Mouse (Mus musculus) embryonic facial prominence, embryonic 12.5 days (tissue): ENCODE measurements around the gene Rsu1. TPM values are rescaled to one million over a fixed set of nuclear protein-coding genes. Genes with fewer than 3 reads are reported as not detected.

Experiments used
- ATAC-seq: fragments of 200-750 bp; cut with Nextera tagmentation; 2 replicates; pipeline ENCODE4 v1.8.0; 2017; ENCODE audit not compliant: insufficient number of reproducible peaks, insufficient read depth, low FRiP score, low TSS enrichment
- H3K27ac ChIP-seq: fragments of 300-500 bp; sonication (generic); 2 replicates; pipeline ENCODE4 v1.5.1; 2016; ENCODE audit warnings: mild to moderate bottlenecking
- H3K27me3 ChIP-seq: fragments of 300-500 bp; sonication (generic); 2 replicates; pipeline ENCODE4 v1.6.1; 2016; ENCODE audit warnings: mild to moderate bottlenecking, moderate library complexity
- H3K36me3 ChIP-seq: fragments of 300-500 bp; sonication (generic); 2 replicates; pipeline ENCODE4 v1.6.1; 2016; ENCODE audit warnings: mild to moderate bottlenecking
- H3K4me1 ChIP-seq: fragments of 300-500 bp; sonication (generic); 2 replicates; pipeline ENCODE4 v1.6.1; 2016
- H3K4me2 ChIP-seq: fragments of 300-500 bp; sonication (generic); replicated peaks from 2 replicates; pipeline ENCODE4 v1.6.1; 2016; ENCODE audit warnings: mild to moderate bottlenecking, moderate library complexity
- H3K4me3 ChIP-seq: fragments of 300-500 bp; sonication (generic); 2 replicates; pipeline ENCODE4 v1.5.1; 2016; ENCODE audit warnings: mild to moderate bottlenecking
- H3K9ac ChIP-seq: fragments of 300-500 bp; sonication (generic); 2 replicates; pipeline ENCODE4 v1.6.1; 2016; ENCODE audit warnings: mild to moderate bottlenecking, moderate library complexity
- H3K9me3 ChIP-seq: fragments of 300-500 bp; sonication (generic); 2 replicates; pipeline ENCODE4 v1.6.1; 2016; ENCODE audit warnings: mild to moderate bottlenecking, moderate library complexity
- WGBS: fragments of 180-500 bp; shearing (Covaris S2); methylation state at CpG from one replicate; pipeline ENCODE4 v1.1.7; 2016; 5-methylcytosine and 5-hydroxymethylcytosine counted together
- polyA plus RNA-seq: library from polyadenylated mRNA; unstranded; fragments of >200 nt; fragmentation: Nextera tagmentation; extraction: Ambion mirVana; gene quantifications from 2 replicates; pipeline ENCODE4 v1.2.1, GENCODE M21; 2016

The Rsu1 gene
- polyA plus RNA-seq, 1 experiment from 2014 or later, result 119 TPM

GRCm38 (mm10) chr2:13134890-13135289, 136.3 kb downstream of the Rsu1 start:
- 78% methylated on average over 2 of the region's 2 CpGs for WGBS
- no peaks in the 10 kb centered on the region for H3K9me3 ChIP-seq
- ATAC-seq, result no peak
- H3K4me2 ChIP-seq, result no peak overlapping the region
- H3K4me3 ChIP-seq, result no peak overlapping the region
- H3K27me3 ChIP-seq, result no peaks in the 10 kb centered on the region
- no peak overlapping the region for H3K9ac ChIP-seq
- H3K36me3 ChIP-seq, result no peaks in the 10 kb centered on the region
- no peaks in the 10 kb centered on the region for H3K4me1 ChIP-seq
- no peak overlapping the region for H3K27ac ChIP-seq

GRCm38 (mm10) chr2:13132841-13133240, 138.4 kb downstream of the Rsu1 start:
- no peak overlapping the region for H3K4me2 ChIP-seq
- H3K4me1 ChIP-seq, result no peaks in the 10 kb centered on the region
- no peaks in the 10 kb centered on the region for H3K9me3 ChIP-seq
- H3K4me3 ChIP-seq, result no peak overlapping the region
- no peak for ATAC-seq
- no peak overlapping the region for H3K9ac ChIP-seq
- no peaks in the 10 kb centered on the region for H3K27me3 ChIP-seq
- no peak overlapping the region for H3K27ac ChIP-seq
- 85% methylated on average over 8 of the region's 8 CpGs for WGBS
- H3K36me3 ChIP-seq, result no peaks in the 10 kb centered on the region

- Histone ChIP-seq H3K27me3 (no peaks in the 10 kb centered on the region), H3K4me2 (no peak overlapping the region), H3K27ac (no peak overlapping the region), H3K36me3 (no peaks in the 10 kb centered on the region), H3K4me3 (no peak overlapping the region), H3K9me3 (no peaks in the 10 kb centered on the region), H3K9ac (no peak overlapping the region), H3K4me1 (no peaks in the 10 kb centered on the region)
- no peak for ATAC-seq
- 81% methylated on average over 8 of the region's 8 CpGs for WGBS
These were observed 138.8 kb downstream of the Rsu1 start for GRCm38 (mm10) chr2:13132406-13132805.

DNA sequence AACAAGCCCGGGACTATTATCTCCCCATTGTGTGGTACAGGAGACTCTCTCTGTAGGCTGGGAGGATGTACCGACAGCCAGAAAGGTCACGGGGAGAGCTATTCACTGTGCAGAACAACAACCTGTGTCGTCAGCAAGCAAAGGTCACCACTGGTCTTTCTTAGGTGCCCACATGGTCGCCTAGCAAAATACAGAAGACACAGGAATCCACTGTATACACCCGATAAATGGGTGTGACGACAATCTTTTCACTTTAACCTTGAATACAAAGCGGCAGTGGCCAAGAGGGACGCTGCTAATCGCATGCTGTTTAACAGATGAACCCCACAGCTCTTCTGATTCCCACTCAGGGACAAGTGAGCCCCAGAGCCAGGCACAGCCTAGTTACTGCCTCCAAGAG, 141.4 kb downstream of the Rsu1 start:
- no peak overlapping the region for H3K27ac ChIP-seq
- H3K4me2 ChIP-seq, result no peak overlapping the region
- no peaks in the 10 kb centered on the region for H3K9me3 ChIP-seq
- no peak for ATAC-seq
- H3K4me3 ChIP-seq, result no peak overlapping the region
- no peak overlapping the region for H3K9ac ChIP-seq
- no peaks in the 10 kb centered on the region for H3K27me3 ChIP-seq
- H3K36me3 ChIP-seq, result no peaks in the 10 kb centered on the region
- WGBS, result 79% methylated on average over 10 of the region's 10 CpGs
- no peaks in the 10 kb centered on the region for H3K4me1 ChIP-seq

- ATAC-seq, result no peak
- no peak overlapping the region for H3K9ac ChIP-seq
- H3K4me2 ChIP-seq, result no peak overlapping the region
- no peaks in the 10 kb centered on the region for H3K36me3 ChIP-seq
- no peak overlapping the region for H3K4me3 ChIP-seq
- no peaks in the 10 kb centered on the region for H3K27me3 ChIP-seq
- H3K4me1 ChIP-seq, result no peaks in the 10 kb centered on the region
- WGBS, result 72% methylated on average over 10 of the region's 10 CpGs
- H3K9me3 ChIP-seq, result no peaks in the 10 kb centered on the region
- no peak overlapping the region for H3K27ac ChIP-seq
These were observed 141.9 kb downstream of the Rsu1 start for GRCm38 (mm10) chr2:13129337-13129736.

DNA sequence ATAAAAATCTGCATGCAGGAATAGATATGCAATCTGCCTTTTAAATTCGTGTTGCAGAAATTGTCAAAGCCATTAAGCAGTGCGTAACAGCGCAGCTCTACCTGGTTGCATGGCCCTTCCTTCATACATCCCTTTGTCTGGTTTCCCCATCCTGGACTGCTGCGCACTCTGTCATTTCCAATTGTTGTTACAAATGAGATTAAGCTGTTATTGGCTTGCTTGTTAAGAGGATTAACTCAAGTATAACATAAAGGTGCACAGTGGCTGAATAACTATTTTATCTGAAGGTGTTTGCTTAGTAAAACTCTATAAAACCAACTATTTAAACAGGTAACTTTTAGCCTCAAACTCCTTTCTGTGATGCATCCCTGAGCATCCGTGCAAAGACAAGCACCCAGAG, 150.8 kb downstream of the Rsu1 start:
- no peak overlapping the region for H3K4me3 ChIP-seq
- WGBS, result 85% methylated on average over 5 of the region's 5 CpGs
- no peaks in the 10 kb centered on the region for H3K36me3 ChIP-seq
- no peak overlapping the region for H3K9ac ChIP-seq
- H3K9me3 ChIP-seq, result no peaks in the 10 kb centered on the region
- H3K27me3 ChIP-seq, result no peaks in the 10 kb centered on the region
- no peak overlapping the region for H3K4me2 ChIP-seq
- no peaks in the 10 kb centered on the region for H3K4me1 ChIP-seq
- ATAC-seq, result no peak
- H3K27ac ChIP-seq, result no peak overlapping the region

DNA sequence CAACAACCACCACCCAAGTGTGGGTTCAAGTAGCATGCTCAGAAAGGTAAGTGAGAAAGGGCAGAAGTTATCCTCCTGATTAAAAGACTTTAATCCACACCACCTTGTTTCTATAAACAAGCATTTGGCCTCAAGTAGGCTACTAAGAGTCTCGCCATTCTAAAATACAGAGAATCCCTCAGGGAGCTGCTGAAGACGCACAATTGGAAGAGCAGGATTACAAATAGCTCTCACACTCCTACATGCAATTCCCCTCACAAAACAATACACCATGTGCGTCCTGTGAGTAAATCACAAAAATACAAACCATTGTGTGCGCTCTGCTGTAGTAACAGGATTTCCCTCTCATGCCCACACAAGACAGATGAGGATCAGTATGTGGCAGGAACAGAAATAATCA, 153.3 kb downstream of the Rsu1 start:
- no peak overlapping the region for H3K27ac ChIP-seq
- H3K9ac ChIP-seq, result no peak overlapping the region
- H3K36me3 ChIP-seq, result no peaks in the 10 kb centered on the region
- WGBS, result 75% methylated on average over 4 of the region's 4 CpGs
- no peaks in the 10 kb centered on the region for H3K4me1 ChIP-seq
- no peaks in the 10 kb centered on the region for H3K9me3 ChIP-seq
- no peak overlapping the region for H3K4me2 ChIP-seq
- no peaks in the 10 kb centered on the region for H3K27me3 ChIP-seq
- H3K4me3 ChIP-seq, result no peak overlapping the region
- no peak for ATAC-seq

GRCm38 (mm10) chr2:13106531-13106930, 164.7 kb downstream of the Rsu1 start:
- 0 out of 2 replicates have a peak, but pooled peaks cover 5% of the 10 kb centered on the region for H3K4me1 ChIP-seq
- H3K9me3 ChIP-seq, result no peaks in the 10 kb centered on the region
- 20% methylated on average over 4 of the region's 4 CpGs for WGBS
- H3K27me3 ChIP-seq, result no peaks in the 10 kb centered on the region
- no peak overlapping the region for H3K27ac ChIP-seq
- no peak overlapping the region for H3K9ac ChIP-seq
- no peaks in the 10 kb centered on the region for H3K36me3 ChIP-seq
- no peak for ATAC-seq
- no peak overlapping the region for H3K4me2 ChIP-seq
- H3K4me3 ChIP-seq, result no peak overlapping the region

DNA sequence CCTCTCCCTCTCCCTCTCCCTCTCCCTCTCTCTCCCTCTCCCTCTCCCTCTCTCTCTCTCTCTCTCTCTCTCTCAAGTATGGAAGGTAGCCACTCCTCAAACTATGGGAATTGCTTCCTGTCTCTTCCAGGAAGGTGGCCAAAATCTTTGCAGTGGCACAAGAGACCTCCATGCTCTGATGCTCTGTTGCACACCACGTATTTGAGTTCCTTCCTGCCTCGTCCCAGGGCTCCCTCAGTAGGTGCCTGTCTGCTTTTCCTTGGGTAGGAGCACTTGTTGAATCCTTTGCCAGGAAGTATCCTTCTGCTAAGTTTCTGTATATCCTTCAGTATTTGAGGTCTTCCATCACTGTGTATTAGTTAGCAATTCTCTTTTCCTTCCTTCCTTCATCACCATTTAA, 166.8 kb downstream of the Rsu1 start:
- ATAC-seq, result no peak
- H3K4me2 ChIP-seq, result no peak overlapping the region
- H3K9me3 ChIP-seq, result no peaks in the 10 kb centered on the region
- H3K9ac ChIP-seq, result no peak overlapping the region
- no peak overlapping the region for H3K27ac ChIP-seq
- WGBS, result 44% methylated on average over 2 of the region's 2 CpGs
- no peaks in the 10 kb centered on the region for H3K27me3 ChIP-seq
- 0 out of 2 replicates have a peak, but pooled peaks cover 5% of the 10 kb centered on the region for H3K4me1 ChIP-seq
- no peaks in the 10 kb centered on the region for H3K36me3 ChIP-seq
- no peak overlapping the region for H3K4me3 ChIP-seq

DNA sequence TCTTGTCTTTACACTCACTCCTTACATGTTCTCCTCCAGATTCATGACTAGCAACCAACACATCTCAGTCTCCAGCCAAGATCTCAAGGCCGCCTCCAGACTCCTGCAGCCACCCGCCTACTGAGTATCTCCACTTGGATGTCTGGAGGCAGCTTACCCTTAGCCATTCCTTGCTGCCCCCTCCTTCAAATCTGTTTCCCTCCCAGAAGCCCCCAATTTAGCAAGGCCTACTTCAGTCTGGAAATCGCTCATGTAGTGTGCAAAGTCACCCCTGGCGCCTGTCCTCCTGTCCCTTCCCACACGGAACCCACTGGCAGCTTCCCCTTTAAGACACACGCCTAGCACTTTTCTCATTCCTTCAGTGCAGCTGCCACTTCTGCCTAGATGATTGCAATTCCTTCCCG, 167.4 kb downstream of the Rsu1 start:
- Histone ChIP-seq H3K4me2 (no peak overlapping the region), H3K4me1 (0 out of 2 replicates have a peak, but pooled peaks cover 5% of the 10 kb centered on the region), H3K27ac (no peak overlapping the region), H3K27me3 (no peaks in the 10 kb centered on the region), H3K36me3 (no peaks in the 10 kb centered on the region), H3K9ac (no peak overlapping the region), H3K4me3 (no peak overlapping the region), H3K9me3 (no peaks in the 10 kb centered on the region)
- no peak for ATAC-seq
- WGBS, result 70% methylated on average over 7 of the region's 7 CpGs

GRCm38 (mm10) chr2:13094045-13094444, 177.2 kb downstream of the Rsu1 start:
- no peaks in the 10 kb centered on the region for H3K27me3 ChIP-seq
- ATAC-seq, result no peak
- WGBS, result 94% methylated on average over 5 of the region's 5 CpGs

GRCm38 (mm10) chr2:13093570-13093969, 177.6 kb downstream of the Rsu1 start:
- no peak overlapping the region for H3K4me2 ChIP-seq
- no peaks in the 10 kb centered on the region for H3K9me3 ChIP-seq
- no peak overlapping the region for H3K27ac ChIP-seq
- WGBS, result 61% methylated on average over 1 of the region's 1 CpGs
- H3K4me3 ChIP-seq, result no peak overlapping the region
- H3K4me1 ChIP-seq, result no peaks in the 10 kb centered on the region
- no peaks in the 10 kb centered on the region for H3K36me3 ChIP-seq
- no peaks in the 10 kb centered on the region for H3K27me3 ChIP-seq
- no peak for ATAC-seq
- no peak overlapping the region for H3K9ac ChIP-seq

More at GRCm38 (mm10) chr2:13094045-13094444, 177.2 kb downstream of the Rsu1 start:
- Histone ChIP-seq H3K4me2 (no peak overlapping the region), H3K9ac (no peak overlapping the region), H3K4me3 (no peak overlapping the region), H3K4me1 (no peaks in the 10 kb centered on the region), H3K9me3 (no peaks in the 10 kb centered on the region), H3K36me3 (no peaks in the 10 kb centered on the region), H3K27ac (no peak overlapping the region)
